Mouse (Mus musculus): ENCODE data around the gene Gpsm1. TPM values are rescaled to one million over a fixed set of nuclear protein-coding genes. Genes with fewer than 3 reads are reported as not detected.

Gpsm1 gene
- polyA plus RNA-seq, 1 experiment from 2014 or later = 99.4 TPM

DNA sequence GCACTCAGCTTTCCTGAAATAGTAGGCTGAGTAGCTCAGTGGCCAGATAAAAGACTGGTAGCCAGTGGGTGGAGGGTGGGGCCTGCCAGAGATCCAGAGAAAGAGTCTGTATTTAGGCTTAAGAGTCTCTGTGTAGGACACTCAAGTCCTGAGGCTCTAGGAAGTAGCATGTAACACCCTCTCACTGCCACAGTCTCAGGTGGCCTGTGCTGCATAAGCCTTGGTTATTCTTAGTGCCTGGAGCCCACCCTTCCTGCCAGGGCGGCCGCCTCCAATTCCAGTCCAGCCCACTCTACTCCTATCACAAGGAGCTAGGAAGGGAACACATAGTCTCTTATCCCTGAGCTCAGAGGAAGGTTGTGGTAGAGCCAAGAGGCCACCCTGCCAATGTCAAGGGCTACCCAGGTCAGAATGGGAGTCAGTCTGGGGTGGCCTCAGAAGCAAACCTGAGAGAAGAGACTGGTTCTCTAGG, 26.2 kb downstream of the Gpsm1 start:
- Histone ChIP-seq H3K27ac (replicated peaks; ENCODE audit: low read depth, low read length) (peak overlapping the region; percentile 9; the same call in 1 of the 2 replicates), H3K9ac (replicated peaks; ENCODE audit: low read length) (no peak overlapping the region), H3K4me2 (ENCODE audit: low read length) (no peak overlapping the region), H3K27me3 (ENCODE audit: control insufficient read depth, insufficient read depth, low read length) (no peaks in the 10 kb centered on the region), H3K4me3 (replicated peaks; ENCODE audit: low read depth, low read length) (no peak overlapping the region), H3K9me3 (ENCODE audit: control insufficient read depth, low read length) (no peaks in the 10 kb centered on the region), H3K36me3 (ENCODE audit: control insufficient read depth, insufficient read depth, low read length) (peaks cover 83% of the 10 kb centered on the region), H3K4me1 (ENCODE audit: control insufficient read depth, insufficient read depth, low read length) (no peaks in the 10 kb centered on the region)
- 95% methylated on average over 2 of the region's 2 CpGs for WGBS
- ATAC-seq (ENCODE audit: low FRiP score, low TSS enrichment) (no peak), DNase-seq (no peak)

DNA sequence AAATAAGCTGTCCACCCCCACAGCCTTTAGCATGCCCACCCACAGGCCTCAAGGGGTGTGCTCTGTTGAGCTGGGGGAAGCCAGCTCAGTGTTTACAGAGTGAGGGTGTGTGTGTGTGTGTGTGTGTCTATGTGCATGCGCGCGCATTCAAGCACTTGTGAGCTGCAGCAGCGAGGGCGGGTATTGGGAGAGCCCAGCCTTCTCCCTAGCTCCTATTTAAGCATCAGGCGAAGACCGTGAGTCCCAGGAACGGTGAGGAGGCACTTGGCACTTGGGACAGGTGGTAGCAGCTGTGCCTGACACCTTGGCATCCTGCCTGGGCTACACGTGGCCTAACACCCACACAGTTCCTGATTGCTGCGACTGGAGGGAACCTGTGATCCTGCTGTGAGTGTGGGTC, 26.7 kb downstream of the Gpsm1 start:
- WGBS = 92% methylated on average over 10 of the region's 10 CpGs

DNA sequence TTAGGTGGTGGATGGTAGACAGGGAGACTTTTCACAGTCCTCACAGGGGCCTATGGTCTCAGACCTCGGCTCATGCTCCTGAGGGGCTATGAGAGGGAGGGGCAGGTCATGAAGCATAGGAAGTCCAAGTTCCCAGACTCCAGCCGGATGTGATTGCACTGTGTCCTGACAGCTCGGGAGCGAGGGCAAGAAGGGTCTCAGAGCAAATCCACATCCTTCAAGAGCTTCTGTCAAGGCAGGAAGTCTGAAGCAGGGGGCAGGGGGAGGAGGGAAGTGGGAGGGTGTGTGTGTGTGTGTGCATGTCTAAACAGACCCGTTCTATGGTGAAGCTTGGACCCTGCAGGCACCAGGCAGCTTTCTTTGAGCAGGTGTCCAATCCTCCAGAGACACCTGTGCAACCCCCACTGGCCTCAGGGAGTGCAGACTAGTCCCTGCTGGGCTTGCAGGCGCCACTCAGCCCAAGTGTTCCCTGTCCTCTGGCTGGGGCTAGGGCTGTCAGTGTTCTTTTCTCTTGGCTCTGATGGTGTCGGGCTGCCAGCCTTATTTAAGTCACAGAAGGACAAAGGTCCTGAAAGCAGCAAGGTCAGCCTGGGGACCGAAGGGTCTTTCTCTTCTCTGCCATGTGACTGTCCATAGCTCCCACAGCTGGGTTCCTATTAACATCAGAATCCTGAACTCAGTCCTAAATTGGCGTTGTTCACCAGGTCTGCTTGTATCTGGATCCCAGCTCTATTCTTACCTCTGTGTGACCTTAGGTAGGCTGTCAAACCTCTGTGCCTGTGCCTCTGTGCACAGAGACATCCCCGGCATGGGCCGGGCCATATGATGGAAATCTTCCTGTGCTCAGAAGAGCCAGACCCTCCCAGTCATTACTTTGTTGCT, 27.5 kb downstream of the Gpsm1 start:
- no peak for DNase-seq
- Histone ChIP-seq H3K9me3 (ENCODE audit: control insufficient read depth, low read length) (no peaks in the 10 kb centered on the region), H3K4me2 (ENCODE audit: low read length) (no peak overlapping the region), H3K27me3 (ENCODE audit: control insufficient read depth, insufficient read depth, low read length) (no peaks in the 10 kb centered on the region), H3K9ac (replicated peaks; ENCODE audit: low read length) (no peak overlapping the region), H3K27ac (replicated peaks; ENCODE audit: low read depth, low read length) (no peak overlapping the region), H3K4me3 (replicated peaks; ENCODE audit: low read depth, low read length) (no peak overlapping the region), H3K4me1 (ENCODE audit: control insufficient read depth, insufficient read depth, low read length) (no peaks in the 10 kb centered on the region), H3K36me3 (ENCODE audit: control insufficient read depth, insufficient read depth, low read length) (peaks cover 96% of the 10 kb centered on the region)
- WGBS = 84% methylated on average over 11 of the region's 11 CpGs
- no peak for ATAC-seq (ENCODE audit: low FRiP score, low TSS enrichment)

More for the DNA sequence above, 26.7 kb downstream of the Gpsm1 start:
- Histone ChIP-seq H3K27ac (replicated peaks; ENCODE audit: low read depth, low read length) (peak overlapping the region; percentile 9; the same call in 1 of the 2 replicates), H3K4me2 (ENCODE audit: low read length) (no peak overlapping the region), H3K9ac (replicated peaks; ENCODE audit: low read length) (no peak overlapping the region), H3K27me3 (ENCODE audit: control insufficient read depth, insufficient read depth, low read length) (no peaks in the 10 kb centered on the region), H3K4me3 (replicated peaks; ENCODE audit: low read depth, low read length) (no peak overlapping the region), H3K4me1 (ENCODE audit: control insufficient read depth, insufficient read depth, low read length) (no peaks in the 10 kb centered on the region), H3K9me3 (ENCODE audit: control insufficient read depth, low read length) (no peaks in the 10 kb centered on the region), H3K36me3 (ENCODE audit: control insufficient read depth, insufficient read depth, low read length) (peaks cover 88% of the 10 kb centered on the region)
- DNase-seq (peak; percentile 21), ATAC-seq (ENCODE audit: low FRiP score, low TSS enrichment) (no peak)

DNA sequence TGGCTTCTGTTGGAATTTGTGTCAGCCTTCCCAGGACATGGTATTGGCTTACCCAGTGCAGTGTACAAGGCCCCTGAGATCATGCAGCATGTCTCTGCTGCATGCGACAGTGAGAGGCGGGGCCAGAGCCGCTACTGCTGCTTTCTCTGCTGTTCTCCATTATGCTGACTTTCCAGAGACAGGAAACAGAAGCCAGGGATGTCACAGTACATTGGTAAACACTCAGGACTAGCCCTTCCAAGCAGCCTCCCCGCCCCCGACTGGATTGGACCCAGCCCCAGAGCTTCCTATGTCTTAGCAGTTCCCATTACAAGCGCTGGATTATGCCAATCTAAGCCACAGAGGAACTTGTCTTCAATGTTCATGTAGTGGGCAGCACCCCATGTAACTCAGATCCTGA, 32.9 kb downstream of the Gpsm1 start:
- H3K4me2 ChIP-seq (ENCODE audit: low read length) = no peak overlapping the region
- H3K9me3 ChIP-seq (ENCODE audit: control insufficient read depth, low read length) = no peaks in the 10 kb centered on the region
- peaks cover 70% of the 10 kb centered on the region for H3K36me3 ChIP-seq (ENCODE audit: control insufficient read depth, insufficient read depth, low read length)
- no peak overlapping the region for H3K27ac ChIP-seq (replicated peaks; ENCODE audit: low read depth, low read length)
- no peaks in the 10 kb centered on the region for H3K27me3 ChIP-seq (ENCODE audit: control insufficient read depth, insufficient read depth, low read length)
- H3K4me1 ChIP-seq (ENCODE audit: control insufficient read depth, insufficient read depth, low read length) = peaks cover 19% of the 10 kb centered on the region
- no peak for DNase-seq
- 79% methylated on average over 6 of the region's 6 CpGs for WGBS
- H3K4me3 ChIP-seq (replicated peaks; ENCODE audit: low read depth, low read length) = no peak overlapping the region
- no peak for ATAC-seq (ENCODE audit: low FRiP score, low TSS enrichment)
- H3K9ac ChIP-seq (replicated peaks; ENCODE audit: low read length) = no peak overlapping the region

DNA sequence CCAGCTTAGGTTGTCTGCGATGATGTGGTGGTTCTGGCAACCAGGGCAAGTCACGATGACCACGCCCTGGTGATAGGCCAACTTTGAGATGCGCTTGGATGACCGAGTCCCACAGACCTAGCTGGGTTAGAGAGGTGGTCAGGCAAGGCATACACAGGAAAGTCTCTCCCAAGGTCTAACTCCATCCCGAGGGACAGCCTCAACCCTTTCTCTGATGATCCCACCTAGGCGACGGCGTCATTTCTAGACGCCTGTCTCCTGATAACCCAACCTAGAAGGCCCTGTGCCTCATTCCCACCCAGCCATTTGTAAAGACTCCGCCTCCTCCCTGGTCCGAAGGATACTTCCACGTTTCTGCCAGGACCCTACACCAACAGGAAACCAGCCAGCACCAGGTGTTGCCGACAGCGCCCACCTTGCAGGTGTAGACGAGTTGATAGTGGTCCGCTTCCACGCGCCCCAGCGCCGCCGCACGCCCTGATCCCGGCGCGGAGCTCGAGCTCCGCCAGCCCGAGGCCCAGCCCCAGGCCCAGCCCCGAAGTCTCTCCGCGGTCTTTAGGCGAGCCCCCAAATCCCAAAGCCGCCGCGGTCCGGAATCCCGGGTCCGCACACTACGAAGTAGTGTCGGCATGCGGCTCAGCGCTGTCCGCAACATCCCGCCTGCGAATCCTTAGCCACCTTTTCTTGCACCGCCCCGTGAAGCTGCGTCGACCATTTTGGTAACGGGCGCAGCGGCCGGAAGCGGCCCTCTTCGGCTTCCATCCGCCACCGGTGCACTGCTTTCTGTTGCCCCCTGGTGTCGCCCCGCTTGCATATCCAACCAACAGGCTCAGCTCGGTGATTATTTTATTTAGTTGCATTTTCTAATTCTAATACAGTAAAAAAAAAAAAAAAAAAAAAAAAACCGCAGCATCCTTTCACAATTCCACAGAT, 36.3 kb downstream of the Gpsm1 start, which contains the start of gene Dnlz:
Gene Dnlz, minus strand, starts transcription at position 753 of the 933 bp plus-strand sequence.
- ATAC-seq (ENCODE audit: low FRiP score, low TSS enrichment) (peak; percentile 85), DNase-seq (peak; percentile 97)
- 2% methylated on average over 62 of the region's 62 CpGs for WGBS
- peak within 1 kb of the TSS; percentile 82 for H3K4me2 ChIP-seq (ENCODE audit: low read length)
- peak within 1 kb of the TSS; percentile 91 for H3K27ac ChIP-seq (replicated peaks; ENCODE audit: low read depth, low read length)
- peaks cover 20% of the 10 kb centered on the region for H3K4me1 ChIP-seq (ENCODE audit: control insufficient read depth, insufficient read depth, low read length)
- H3K9ac ChIP-seq (replicated peaks; ENCODE audit: low read length) = peak within 1 kb of the TSS; percentile 92
- no peaks in the 10 kb centered on the region for H3K9me3 ChIP-seq (ENCODE audit: control insufficient read depth, low read length)
- peak within 1 kb of the TSS; percentile 80 for H3K4me3 ChIP-seq (replicated peaks; ENCODE audit: low read depth, low read length)
- no peaks in the 10 kb centered on the region for H3K27me3 ChIP-seq (ENCODE audit: control insufficient read depth, insufficient read depth, low read length)
- peaks cover 39% of the 10 kb centered on the region for H3K36me3 ChIP-seq (ENCODE audit: control insufficient read depth, insufficient read depth, low read length)

DNA sequence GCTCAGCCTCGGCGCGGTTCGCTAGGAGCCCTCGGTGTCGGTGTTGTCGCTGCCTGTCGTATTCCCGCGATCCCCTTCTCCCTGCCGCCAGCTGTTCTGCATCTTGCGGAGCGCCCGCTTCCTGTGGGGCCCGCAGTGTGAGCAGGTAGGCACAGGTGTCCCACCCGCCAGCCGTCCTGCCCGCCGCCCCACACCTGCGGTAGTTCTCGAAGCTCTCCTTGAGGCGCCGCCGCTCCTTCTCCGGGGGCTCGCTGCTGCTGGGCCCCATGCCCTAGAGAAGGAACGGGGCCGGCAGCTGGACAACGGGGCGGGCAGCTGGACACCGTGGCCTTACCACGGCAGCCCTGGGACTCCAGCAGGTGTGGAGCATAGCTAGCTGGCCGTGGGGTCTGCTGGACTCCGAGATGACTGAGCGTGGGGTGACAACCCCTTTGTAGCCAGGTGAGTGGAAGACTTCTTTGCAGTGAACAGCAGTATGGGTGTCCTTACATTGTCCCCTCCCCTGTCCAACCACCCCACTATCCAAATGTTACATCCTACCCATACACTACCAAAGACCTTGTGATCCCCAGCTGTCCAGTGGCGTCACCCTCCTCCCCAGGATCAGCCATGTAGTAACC, 37.1 kb downstream of the Gpsm1 start:
- Histone ChIP-seq H3K36me3 (ENCODE audit: control insufficient read depth, insufficient read depth, low read length) (peaks cover 31% of the 10 kb centered on the region), H3K4me1 (ENCODE audit: control insufficient read depth, insufficient read depth, low read length) (peaks cover 20% of the 10 kb centered on the region), H3K9me3 (ENCODE audit: control insufficient read depth, low read length) (no peaks in the 10 kb centered on the region), H3K4me3 (replicated peaks; ENCODE audit: low read depth, low read length) (peak overlapping the region; percentile 80), H3K27me3 (ENCODE audit: control insufficient read depth, insufficient read depth, low read length) (no peaks in the 10 kb centered on the region), H3K27ac (replicated peaks; ENCODE audit: low read depth, low read length) (peak overlapping the region; percentile 91), H3K9ac (replicated peaks; ENCODE audit: low read length) (peak overlapping the region; percentile 92), H3K4me2 (ENCODE audit: low read length) (peak overlapping the region; percentile 82)
- ATAC-seq (ENCODE audit: low FRiP score, low TSS enrichment) (peak; percentile 53), DNase-seq (no peak)
- WGBS = 2% methylated on average over 36 of the region's 36 CpGs

DNA sequence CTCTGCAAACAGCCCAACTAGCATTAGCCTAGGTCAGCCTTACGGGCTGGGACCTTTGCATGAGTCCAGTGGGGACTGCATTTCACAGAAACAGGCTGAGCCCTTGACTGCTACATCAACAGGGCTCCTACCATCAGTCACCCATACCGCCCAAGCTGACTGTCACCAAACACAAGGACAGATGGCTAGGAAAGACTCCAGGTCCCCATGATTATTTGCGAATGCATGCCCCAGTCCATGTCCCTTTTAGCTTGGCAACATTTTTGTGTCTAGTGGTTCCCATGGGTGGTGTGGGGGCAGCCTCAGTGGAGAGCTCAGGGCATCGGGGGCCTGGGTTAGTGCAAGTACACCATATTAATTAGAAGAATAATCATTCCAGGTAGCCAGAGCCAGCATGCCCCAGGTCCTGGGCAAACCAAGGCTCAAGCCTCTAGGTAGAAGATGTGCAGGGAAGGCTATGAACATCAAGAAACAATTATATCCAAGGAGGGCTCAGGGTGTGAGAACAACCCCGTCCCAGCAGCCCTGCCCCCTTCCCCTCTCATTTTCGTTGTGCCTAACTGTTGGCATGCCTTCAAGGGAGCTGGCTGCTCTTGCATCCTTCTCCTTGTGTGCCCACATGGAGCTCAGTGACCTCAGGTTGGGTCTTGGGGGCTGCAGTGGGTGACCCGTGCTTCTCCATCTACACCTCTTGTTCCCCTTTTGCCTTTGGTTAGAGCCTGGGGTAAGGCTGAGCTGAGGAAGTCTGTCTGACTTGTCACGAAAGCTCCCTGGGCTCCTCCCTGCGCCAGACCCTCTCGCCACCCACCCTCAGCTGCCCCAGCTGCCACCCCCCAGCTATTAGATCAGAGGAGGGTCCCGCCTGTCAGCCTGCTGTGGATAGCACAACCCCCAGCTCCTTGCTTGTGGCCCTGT, 38.0 kb downstream of the Gpsm1 start:
- ATAC-seq (ENCODE audit: low FRiP score, low TSS enrichment) = no peak
- Histone ChIP-seq H3K9ac (replicated peaks; ENCODE audit: low read length) (peak overlapping the region; percentile 92; the same call in 1 of the 2 replicates), H3K9me3 (ENCODE audit: control insufficient read depth, low read length) (no peaks in the 10 kb centered on the region), H3K4me1 (ENCODE audit: control insufficient read depth, insufficient read depth, low read length) (peaks cover 20% of the 10 kb centered on the region), H3K27me3 (ENCODE audit: control insufficient read depth, insufficient read depth, low read length) (no peaks in the 10 kb centered on the region), H3K36me3 (ENCODE audit: control insufficient read depth, insufficient read depth, low read length) (peaks cover 22% of the 10 kb centered on the region), H3K4me3 (replicated peaks; ENCODE audit: low read depth, low read length) (peak overlapping the region; percentile 80), H3K27ac (replicated peaks; ENCODE audit: low read depth, low read length) (no peak overlapping the region), H3K4me2 (ENCODE audit: low read length) (peak overlapping the region; percentile 82)
- 90% methylated on average over 11 of the region's 11 CpGs for WGBS
- DNase-seq = no peak
